13 mouse cellular contexts compared by ENCODE assay signal in genomic region chr7:84055961-84056629, GRCm38 (mm10). TPM values are rescaled to one million over a fixed set of nuclear protein-coding genes. Genes with fewer than 3 reads are reported as not detected.
DNase-seq lines count a peak whose midpoint lies in the region; ATAC-seq and TF ChIP-seq lines count a peak whose summit lies in the region.
"Had no signal": no experiment of that assay in that cellular context is flagged by ENCODE, and none has a peak within 500 bp of the region (broad histone marks: within the 10 kb centered on the region; RNA-seq: fewer than 3 reads in every experiment).

No protein-coding gene starts in this region.

- TF ChIP-seq POLR2A in kidney, adult 2 months (IDR thresholded peaks at IDR 0.05; ENCODE audit: low read depth, low read length) = no peak
- TF ChIP-seq POLR2A in limb, embryonic 14.5 days (IDR thresholded peaks at IDR 0.05; ENCODE audit: borderline replicate concordance, extremely low read depth, insufficient read depth, insufficient read length) = no peak

- intact Hi-C loops in heart, postnatal 25 days (cut with DNase I) = no loop called here
- intact Hi-C loops in left cerebral cortex, adult 2 months (cut with DNase I) = no loop called here

- H3K4me1 ChIP-seq in heart, embryonic 16.5 days (ENCODE audit: control insufficient read depth, insufficient read depth, low read length) = no peaks in the 10 kb centered on the region
- H3K4me1 ChIP-seq in intestine, embryonic 14.5 days (replicated peaks; ENCODE audit: control insufficient read depth, insufficient read depth, low read length) = no peaks in the 10 kb centered on the region
- H3K4me1 ChIP-seq in kidney, adult 2 months (ENCODE audit: control insufficient read depth, insufficient read depth, low read length) = no peaks in the 10 kb centered on the region; the same call in 1 of the 2 replicates
- H3K4me1 ChIP-seq in limb, embryonic 14.5 days (ENCODE audit: control insufficient read depth, insufficient read depth, low read length) = peaks cover 10% of the 10 kb centered on the region

- H3K4me3 ChIP-seq in heart, embryonic 16.5 days (ENCODE audit: low read length) = no peak overlapping the region
- H3K4me3 ChIP-seq in intestine, embryonic 14.5 days (ENCODE audit: low read depth, low read length) = no peak overlapping the region
- H3K4me3 ChIP-seq in kidney, adult 2 months (ENCODE audit: insufficient read depth, low read depth, low read length) = no peak overlapping the region
- H3K4me3 ChIP-seq in limb, embryonic 14.5 days (replicated peaks; ENCODE audit: low read length) = no peak overlapping the region
- no peak overlapping the region for H3K4me3 ChIP-seq in left cerebral cortex, adult 2 months

- no peak overlapping the region for H3K4me2 ChIP-seq in heart, embryonic 16.5 days (ENCODE audit: low read depth, low read length)
- no peak overlapping the region for H3K4me2 ChIP-seq in intestine, embryonic 14.5 days (ENCODE audit: low read length)
- H3K4me2 ChIP-seq in limb, embryonic 14.5 days (replicated peaks; ENCODE audit: low read depth, low read length, severe bottlenecking) = no peak overlapping the region; the same call in 1 of the 2 replicates

- H3K9ac ChIP-seq in heart, embryonic 16.5 days (ENCODE audit: low read length) = no peak overlapping the region
- no peak overlapping the region for H3K9ac ChIP-seq in intestine, embryonic 14.5 days (ENCODE audit: low read length)
- H3K9ac ChIP-seq in limb, embryonic 14.5 days (ENCODE audit: low read depth, low read length, severe bottlenecking) = no peak overlapping the region

- no peak overlapping the region for H3K27ac ChIP-seq in heart, embryonic 16.5 days (ENCODE audit: low read length)
- no peak overlapping the region for H3K27ac ChIP-seq in intestine, embryonic 14.5 days (ENCODE audit: low read depth)
- no peak overlapping the region for H3K27ac ChIP-seq in kidney, adult 2 months (ENCODE audit: insufficient read depth, low read depth, low read length)
- 0 out of 2 replicates have a peak overlapping the region, but pooled peaks have one; percentile 9 for H3K27ac ChIP-seq in limb, embryonic 14.5 days (replicated peaks; ENCODE audit: low read depth, low read length)
- H3K27ac ChIP-seq in left cerebral cortex, adult 2 months = no peak overlapping the region

- DNase-seq in heart, postnatal 25 days (ENCODE audit: low spot score) = no peak
- peak; percentile 60 for DNase-seq in intestine, embryonic 14.5 days (ENCODE audit: low spot score)
- peak; percentile 90 for DNase-seq in kidney, adult 2 months
- DNase-seq in limb, embryonic 14.5 days (ENCODE audit: low spot score) = peak; percentile 73
- no peak for DNase-seq in left cerebral cortex, adult 2 months (ENCODE audit: extremely low spot score in 1 of 2, low spot score in 2 of 2)
- DNase-seq in layer of hippocampus, postnatal 25 days (ENCODE audit: extremely low spot score in 1 of 2, low spot score in 1 of 2) = no peak
- DNase-seq: cerebellum, adult 9-11 months; gastrocnemius, postnatal 36 days had no signal

- H3K27me3 ChIP-seq in heart, embryonic 16.5 days (ENCODE audit: control insufficient read depth, insufficient read depth, low read length) = no peaks in the 10 kb centered on the region
- no peaks in the 10 kb centered on the region for H3K27me3 ChIP-seq in intestine, embryonic 14.5 days (replicated peaks; ENCODE audit: control insufficient read depth, insufficient read depth, low read length)
- no peaks in the 10 kb centered on the region; the same call in 1 of the 2 replicates for H3K27me3 ChIP-seq in kidney, adult 2 months (replicated peaks; ENCODE audit: control insufficient read depth, insufficient read depth, low read length)
- no peaks in the 10 kb centered on the region for H3K27me3 ChIP-seq in limb, embryonic 14.5 days (ENCODE audit: control insufficient read depth, insufficient read depth, low read length)

- H3K36me3 ChIP-seq in heart, embryonic 16.5 days (ENCODE audit: control insufficient read depth, insufficient read depth) = no peaks in the 10 kb centered on the region
- H3K36me3 ChIP-seq in intestine, embryonic 14.5 days (ENCODE audit: control insufficient read depth, insufficient read depth, low read length) = no peaks in the 10 kb centered on the region
- H3K36me3 ChIP-seq in kidney, adult 2 months (ENCODE audit: control insufficient read depth, insufficient read depth, low read length) = no peaks in the 10 kb centered on the region
- H3K36me3 ChIP-seq in limb, embryonic 14.5 days (ENCODE audit: control insufficient read depth, insufficient read depth, low read length) = no peaks in the 10 kb centered on the region

- no peaks in the 10 kb centered on the region for H3K9me3 ChIP-seq in heart, embryonic 16.5 days (replicated peaks; ENCODE audit: control insufficient read depth, low read length)
- H3K9me3 ChIP-seq in intestine, embryonic 14.5 days (ENCODE audit: control insufficient read depth, low read length) = no peaks in the 10 kb centered on the region
- H3K9me3 ChIP-seq in limb, embryonic 14.5 days (ENCODE audit: control insufficient read depth, low read length) = no peaks in the 10 kb centered on the region

- 56% methylated on average over 7 of the region's 7 CpGs for WGBS in heart, embryonic 16.5 days
- 63% methylated on average over 7 of the region's 7 CpGs for WGBS in intestine, embryonic 14.5 days
- WGBS in kidney, adult 2 months = 44% methylated on average over 7 of the region's 7 CpGs
- WGBS in limb, embryonic 14.5 days = 32% methylated on average over 7 of the region's 7 CpGs

- TF ChIP-seq CTCF in kidney, adult 2 months (conservative IDR thresholded peaks at IDR 0.05; ENCODE audit: insufficient read depth, insufficient read length, low read depth, low read length) = no peak
- no peak for TF ChIP-seq CTCF in left cerebral cortex, adult 2 months (IDR thresholded peaks at IDR 0.05)

- peak; percentile 49; the same call in 1 of the 2 replicates for ATAC-seq in heart, embryonic 16.5 days (replicated peaks; ENCODE audit: extremely low read depth, insufficient read depth, low FRiP score)
- ATAC-seq in intestine, embryonic 14.5 days (replicated peaks; ENCODE audit: low FRiP score, low TSS enrichment, low read depth) = peak; percentile 70
- peak; percentile 73; the same call in 1 of the 2 replicates for ATAC-seq in limb, embryonic 14.5 days (ENCODE audit: low FRiP score, low read depth)
- ATAC-seq: activated CD4-positive, CD25-positive, alpha-beta regulatory T cell, adult 4 months had no signal

RNA-seq across cellular contexts. Expression of gene Cemip, which starts 30.2 kb away (rescaled TPM):
- 0.32 and 0.64 TPM in 2 replicates for polyA plus RNA-seq in heart, embryonic 16.5 days (2015; fragmentation: Nextera tagmentation; extraction: Ambion mirVana)
- under 1 TPM; 0.13 to 0.17 TPM for total RNA-seq in heart, postnatal 25 days (2021)
- 0.49 and 0.97 TPM in 2 replicates for polyA plus RNA-seq in intestine, embryonic 14.5 days (2014; fragmentation: Nextera tagmentation; extraction: Ambion mirVana)
- 0.08 and 0.10 TPM in 2 replicates for polyA plus RNA-seq in kidney, adult 2 months (2012; rRNA removed)
- 0.83 and 0.93 TPM in 2 replicates for polyA plus RNA-seq in limb, embryonic 14.5 days (2012; rRNA removed)
- 0.23 and 0.59 TPM in 2 replicates for polyA plus RNA-seq in limb, embryonic 14.5 days (2014; fragmentation: Nextera tagmentation; extraction: Ambion mirVana)
- total RNA-seq in left cerebral cortex, adult 2 months (2021) = 10 to 100 TPM; 16.3 to 16.9 TPM
- total RNA-seq in layer of hippocampus, postnatal 25 days (2021) = 10 to 100 TPM; 21.6 to 25.9 TPM
- total RNA-seq: hematopoietic stem cell, adult 5-6 weeks; monocyte, adult 5-6 weeks had no signal
- polyA plus RNA-seq: limb, embryonic 11.5 days had no signal

Comparison
In these comparisons a context has a peak if more than half of its experiments do, and no peak if none do; other contexts are left out.
1. DNase-seq: peak in intestine, embryonic 14.5 days (single experiment), kidney, adult 2 months (single experiment) and limb, embryonic 14.5 days (single experiment); none in heart, postnatal 25 days (single experiment), left cerebral cortex, adult 2 months (0 of 2) and layer of hippocampus, postnatal 25 days (0 of 2).
2. Peak in every context shown above with its lines, with median percentiles within 50 percentile points of each other: ATAC-seq.